Mouse (Mus musculus): Measurements from ENCODE around the gene Nat10. TPM values are rescaled to one million over a fixed set of nuclear protein-coding genes. Genes with fewer than 3 reads are reported as not detected.

Gene Nat10
- total RNA-seq, 1 experiment from 2014 or later: 59.8 TPM

DNA sequence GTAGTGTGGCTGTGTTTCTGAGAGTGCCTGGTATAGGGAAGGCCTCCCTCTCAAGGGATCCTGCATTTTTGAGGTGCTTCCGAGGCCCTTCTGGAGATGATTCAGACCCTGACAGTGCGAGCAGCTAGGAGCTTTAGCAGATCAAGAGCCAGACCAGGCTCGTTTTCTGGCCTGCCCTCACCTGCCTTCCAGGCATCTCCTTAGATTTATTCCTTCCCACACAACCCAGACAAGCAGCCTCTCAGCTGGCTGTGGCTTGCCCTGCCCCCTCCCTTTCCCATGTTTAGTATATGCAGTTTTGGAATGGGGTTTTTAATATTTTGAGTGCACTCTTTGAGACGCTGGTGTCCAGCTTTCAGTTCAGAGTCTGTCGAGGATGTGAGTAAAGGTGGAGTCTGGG, 70.2 kb downstream of the Nat10 start:
- DNase-seq: no peak

DNA sequence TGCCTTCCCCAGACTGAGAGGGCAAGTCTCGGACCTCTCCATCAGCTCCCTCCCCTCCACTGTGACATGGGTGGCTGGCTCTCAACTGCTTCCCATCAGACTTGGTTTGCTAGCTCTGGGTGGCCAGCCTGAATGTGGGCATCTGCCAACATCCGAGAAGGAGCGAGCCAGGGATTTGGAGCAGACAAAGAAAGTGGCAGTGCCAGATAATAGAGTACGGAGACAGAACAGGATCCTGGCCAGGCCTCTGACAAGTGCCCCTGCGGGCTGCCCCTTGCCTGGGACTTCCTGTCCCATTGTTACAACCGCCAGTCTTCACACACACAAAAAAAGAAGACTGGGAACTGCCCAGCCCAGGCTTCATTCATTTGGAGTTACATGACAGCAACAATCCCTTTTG, 70.6 kb downstream of the Nat10 start:
- no peak for DNase-seq

DNA sequence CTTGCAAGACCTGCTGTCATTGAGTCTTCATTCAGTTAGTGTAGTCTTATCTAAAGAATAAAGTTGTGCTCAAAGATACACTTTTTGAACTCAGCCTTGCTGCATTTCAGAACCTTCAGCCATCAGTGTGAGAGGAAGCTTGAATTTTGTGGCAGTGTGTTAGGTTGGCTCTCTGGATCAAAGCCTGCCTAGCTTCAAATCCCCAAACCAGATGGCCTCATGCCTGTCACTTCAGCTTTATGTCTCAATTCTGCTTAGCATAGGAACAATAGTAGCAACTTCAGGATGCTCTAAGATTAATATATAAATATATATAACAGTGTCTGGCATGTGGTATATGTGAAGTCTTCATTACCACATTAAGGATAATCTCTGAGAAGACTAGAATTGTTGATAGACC, 73.2 kb downstream of the Nat10 start:
- DNase-seq: no peak

DNA sequence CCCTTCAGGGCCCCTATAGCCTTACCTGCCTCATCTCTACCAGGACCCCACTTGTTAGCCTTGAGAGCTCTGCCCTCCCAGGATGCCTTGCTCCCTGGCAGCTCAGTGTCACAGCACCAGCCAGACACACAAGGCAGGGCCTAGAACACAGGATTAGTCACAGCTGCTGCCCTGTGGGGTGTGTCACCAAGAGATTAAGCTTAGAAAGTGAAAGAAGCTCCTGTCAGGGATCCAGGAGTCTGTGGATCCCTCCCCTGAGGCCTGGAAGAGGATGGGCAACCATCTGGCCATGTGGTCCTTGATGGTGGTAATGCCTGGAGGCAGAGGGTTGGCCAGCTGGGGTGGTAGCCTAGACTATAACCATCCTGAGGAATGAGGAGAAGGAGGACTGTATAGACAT, 73.9 kb downstream of the Nat10 start:
- no peak for DNase-seq

DNA sequence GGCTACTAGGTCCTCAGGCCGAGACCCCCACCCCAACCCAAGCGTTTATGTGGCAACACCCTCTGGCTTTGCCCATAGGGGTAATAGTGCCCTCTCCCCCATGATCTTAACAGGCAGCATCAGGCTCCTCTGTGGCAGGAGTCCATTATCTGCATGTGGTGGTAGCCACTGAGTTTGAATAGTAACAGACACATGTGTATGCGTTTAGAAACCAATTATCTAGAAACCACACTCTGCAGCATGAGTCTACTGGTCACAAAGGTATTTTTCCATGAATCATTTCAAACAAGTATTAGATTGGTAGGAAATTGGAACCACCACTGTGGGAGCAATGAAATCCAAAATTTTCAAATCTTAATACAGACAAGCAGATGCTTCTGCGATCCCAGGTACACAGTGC, 75.5 kb downstream of the Nat10 start:
- no peak for DNase-seq

DNA sequence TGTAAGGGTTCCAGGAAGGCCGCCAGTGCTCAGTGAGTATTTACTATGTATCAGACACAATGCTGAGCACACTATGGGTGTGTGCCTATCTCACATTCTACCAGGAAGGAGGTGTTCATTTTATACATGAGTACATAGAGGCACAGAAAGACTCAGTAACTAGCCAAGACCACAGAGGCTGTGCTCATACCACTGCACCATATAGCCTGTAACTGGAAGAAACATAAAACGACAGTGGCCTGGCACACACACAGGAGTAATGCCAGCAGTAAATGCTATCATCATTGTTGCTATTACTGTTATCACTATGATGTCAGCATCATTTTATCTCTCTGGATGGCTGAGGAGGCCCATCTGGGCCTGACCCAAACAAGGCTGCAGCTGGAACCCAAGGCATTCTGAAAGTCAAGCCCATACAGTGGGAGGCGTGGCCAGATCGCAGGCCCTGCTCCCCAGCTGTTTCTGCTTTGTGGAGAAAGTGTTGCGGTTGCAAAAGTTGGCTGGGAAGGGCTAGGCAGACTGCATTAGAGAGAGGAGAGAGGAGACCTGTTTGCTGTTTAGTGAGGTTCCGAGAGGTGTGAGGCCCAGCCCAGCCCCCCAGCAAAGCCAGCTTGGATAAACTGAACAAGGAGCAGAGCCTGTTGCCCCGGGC, 76.0 kb downstream of the Nat10 start:
- DNase-seq: no peak

- no peak for DNase-seq
These were observed 76.6 kb downstream of the Nat10 start for GRCm38 (mm10) chr2:103684431-103684830.

GRCm38 (mm10) chr2:103682927-103683442, 78.1 kb downstream of the Nat10 start:
- DNase-seq: no peak

- DNase-seq: no peak
These were observed 78.8 kb downstream of the Nat10 start for GRCm38 (mm10) chr2:103682261-103682722.

DNA sequence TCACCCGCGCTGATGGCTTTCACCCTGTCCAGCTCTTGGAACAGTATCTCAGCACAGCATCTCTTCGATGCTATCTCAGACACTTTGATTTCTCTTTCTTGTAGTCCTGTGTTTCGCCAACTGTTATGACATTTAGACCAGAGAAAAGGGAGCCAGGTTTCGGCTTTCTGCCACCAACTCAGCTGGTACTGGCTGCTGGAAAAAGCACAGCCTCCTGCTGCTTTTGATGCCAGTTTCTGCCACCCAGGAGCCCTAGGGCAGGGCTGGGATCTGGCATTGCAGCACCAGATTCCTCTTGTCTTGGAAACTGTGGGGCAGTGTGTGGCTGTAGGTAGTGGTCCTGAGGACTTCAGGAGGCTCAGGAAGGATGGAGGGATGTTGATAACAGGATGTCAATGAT, 79.9 kb downstream of the Nat10 start:
- DNase-seq: no peak

DNA sequence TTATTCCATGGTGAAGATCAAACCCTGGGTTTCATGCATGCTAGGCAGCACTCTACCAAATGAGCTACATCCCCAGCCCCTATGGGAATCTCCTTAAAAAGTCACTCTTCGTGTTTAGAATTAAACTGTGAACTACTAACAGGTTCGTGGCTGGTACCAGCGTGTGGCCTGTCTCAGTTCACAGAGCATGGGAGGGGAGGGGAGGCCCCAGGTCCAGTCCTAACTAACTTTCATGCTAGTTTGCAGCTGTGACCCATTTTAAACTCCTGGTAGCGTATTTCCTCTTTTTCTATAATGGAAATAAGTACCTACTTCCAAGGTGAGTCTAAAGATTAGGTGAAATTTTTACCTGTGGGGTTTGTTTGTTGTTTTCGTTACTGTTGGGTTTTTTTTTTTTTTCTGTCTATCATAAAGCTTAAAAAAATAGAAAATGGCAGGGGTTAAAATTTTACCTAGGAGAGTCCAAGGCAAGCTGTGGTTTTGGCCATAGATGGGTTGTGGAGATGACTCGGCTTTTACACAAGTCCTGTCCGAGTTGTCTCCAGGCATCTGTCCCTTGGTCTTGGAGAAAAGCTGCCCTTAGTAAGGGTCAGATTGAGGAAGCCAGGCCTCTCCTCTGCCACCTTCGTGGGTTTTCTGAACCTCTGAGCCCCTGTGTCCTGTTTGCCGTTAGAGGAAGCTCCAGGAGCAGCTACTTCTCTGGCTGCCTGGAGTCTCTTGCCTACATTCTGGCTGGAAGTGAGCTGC, 80.5 kb downstream of the Nat10 start:
- no peak for DNase-seq

- DNase-seq: no peak
These were observed 82.6 kb downstream of the Nat10 start for GRCm38 (mm10) chr2:103678433-103678832.

GRCm38 (mm10) chr2:103677614-103678369, 83.3 kb downstream of the Nat10 start:
- no peak for DNase-seq

GRCm38 (mm10) chr2:103676808-103677207, 84.3 kb downstream of the Nat10 start:
- no peak for DNase-seq

DNA sequence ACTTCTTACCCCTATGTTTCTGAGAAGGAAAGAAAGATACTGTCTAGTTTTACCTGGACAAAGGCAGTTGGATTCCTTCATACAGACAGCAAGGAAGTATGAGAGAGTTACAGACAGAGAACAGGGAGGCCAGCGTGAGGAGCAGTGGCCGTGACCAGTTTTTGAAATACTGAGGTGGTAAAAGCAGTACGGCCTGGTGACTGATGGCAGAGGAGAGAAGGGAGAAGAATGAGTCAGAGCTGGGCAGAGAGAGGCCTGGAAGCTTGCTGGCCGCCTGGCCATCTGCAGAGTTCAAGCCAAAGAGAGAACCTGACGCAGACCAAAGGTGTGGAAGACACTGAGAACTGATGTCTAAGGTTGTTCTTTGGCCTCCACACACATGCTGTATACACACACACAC, 85.7 kb downstream of the Nat10 start:
- peak; percentile 15 for DNase-seq

- no peak for DNase-seq
These were observed 87.5 kb downstream of the Nat10 start for GRCm38 (mm10) chr2:103673609-103674008.

DNA sequence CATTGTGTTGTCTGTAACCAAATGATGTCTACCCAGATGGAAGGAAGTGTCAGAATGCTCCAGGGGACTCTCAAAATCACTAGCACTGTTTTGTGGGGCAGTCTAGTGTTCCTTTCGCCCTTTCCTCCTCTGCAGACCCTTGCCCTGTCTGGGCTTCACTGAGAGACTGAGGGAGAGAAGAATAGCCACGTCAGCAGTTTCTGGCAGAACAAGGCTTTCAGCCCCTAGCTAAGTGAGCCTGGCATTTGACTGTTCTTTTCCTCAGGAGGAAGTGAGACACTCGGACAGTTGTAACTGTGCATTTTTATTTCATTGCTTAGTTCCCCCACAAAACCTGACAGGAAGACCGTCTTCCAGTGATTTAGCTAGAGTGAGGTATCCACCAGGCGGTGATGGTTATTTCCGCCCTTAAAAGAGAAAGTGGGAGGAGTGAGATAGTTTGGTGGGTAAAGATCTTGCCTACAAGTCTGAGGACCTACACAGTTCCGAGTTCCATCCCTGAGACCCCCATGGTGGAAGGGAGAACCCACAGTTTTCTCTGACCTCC, 88.4 kb downstream of the Nat10 start:
- no peak for DNase-seq

Other genes starting within 250 kb of the Nat10 start
- 20.6 and 38.4 TPM in 2 replicates for gene Abtb2, start 195.0 kb downstream of the Nat10 start, total RNA-seq (2021)
- gene Caprin1, start 36.4 kb upstream of the Nat10 start, total RNA-seq (2021): 545 and 563 TPM in 2 replicates
- 28.9 and 31.9 TPM in 2 replicates for gene Lmo2, start 196.7 kb upstream of the Nat10 start, total RNA-seq (2021)

All from adrenal gland, postnatal 25 days (tissue).